Mouse (Mus musculus): ENCODE data around the gene Rtn3.

Rtn3 gene

GRCm38 (mm10) chr19:7382248-7382902, 100.7 kb downstream of the Rtn3 start:
- no peak for DNase-seq (ENCODE audit: low read depth, low spot score)

- no peak for DNase-seq (ENCODE audit: low read depth, low spot score)
Observed at GRCm38 (mm10) chr19:7381906-7382247, 101.2 kb downstream of the Rtn3 start.

- DNase-seq (ENCODE audit: low read depth, low spot score) = no peak
Observed at GRCm38 (mm10) chr19:7377639-7378038, 105.4 kb downstream of the Rtn3 start.

All from telencephalon, adult 2 months (tissue).